Mouse (Mus musculus) thymus, adult 2 months (tissue): Measurements from ENCODE around the gene Stkld1. TPM values are rescaled to one million over a fixed set of nuclear protein-coding genes. Genes with fewer than 3 reads are reported as not detected.

Experiments used
- DNase-seq: peaks from one replicate; pipeline ENCODE4 v3.0.0; 2021
- H3K27ac ChIP-seq: fragments of 200-500 bp; 2 replicates; pipeline ENCODE4 v1.5.1; 2012; ENCODE audit warnings: low read length, control low read depth; ENCODE audit not compliant: control insufficient read depth, insufficient read depth
- H3K27me3 ChIP-seq: fragments of 200-500 bp; 2 replicates; pipeline ENCODE4 v1.6.1; 2012; ENCODE audit warnings: mild to moderate bottlenecking, low read length, moderate library complexity, mixed read lengths; ENCODE audit not compliant: control insufficient read depth, insufficient read depth
- H3K36me3 ChIP-seq: fragments of 200-500 bp; 2 replicates; pipeline ENCODE4 v1.6.1; 2012; ENCODE audit warnings: mild to moderate bottlenecking, low read length, moderate library complexity; ENCODE audit not compliant: control insufficient read depth, insufficient read depth
- H3K4me1 ChIP-seq: fragments of 200-500 bp; replicated peaks from 2 replicates; pipeline ENCODE4 v1.6.1; 2012; ENCODE audit warnings: low read length; ENCODE audit not compliant: control insufficient read depth, insufficient read depth
- H3K4me3 ChIP-seq: fragments of 200-500 bp; 2 replicates; pipeline ENCODE4 v1.5.1; 2012; ENCODE audit warnings: mild to moderate bottlenecking, low read length, control low read depth, moderate library complexity; ENCODE audit not compliant: control insufficient read depth, insufficient read depth
- CTCF ChIP-seq: fragments of 200-500 bp; IDR thresholded peaks from 2 replicates; pipeline ENCODE4 v1.5.1; 2012; ENCODE audit warnings: mild to moderate bottlenecking, control low read depth, low read length, moderate library complexity, borderline replicate concordance; ENCODE audit not compliant: control insufficient read depth, poor library complexity, insufficient read depth; ENCODE audit errors: extremely low read depth
- POLR2A ChIP-seq: fragments of 200-500 bp; IDR thresholded peaks from 2 replicates; pipeline ENCODE4 v1.6.1; 2012; ENCODE audit warnings: mild to moderate bottlenecking, low read length, control low read depth, moderate library complexity; ENCODE audit not compliant: control insufficient read depth, poor library complexity, insufficient read depth; ENCODE audit errors: extremely low read depth
- WGBS: fragments of 180-500 bp; shearing (Covaris S2); methylation state at CpG from one replicate; pipeline ENCODE4 v1.1.7; 2018; 5-methylcytosine and 5-hydroxymethylcytosine counted together
- polyA plus RNA-seq: library from polyadenylated mRNA; depleted of rRNA; stranded (reverse); fragments of >200 nt; gene quantifications from 2 replicates; pipeline ENCODE4 v1.2.3, GENCODE M21; 2012

Stkld1 gene
- polyA plus RNA-seq, 1 experiment, result 0.75 TPM

DNA sequence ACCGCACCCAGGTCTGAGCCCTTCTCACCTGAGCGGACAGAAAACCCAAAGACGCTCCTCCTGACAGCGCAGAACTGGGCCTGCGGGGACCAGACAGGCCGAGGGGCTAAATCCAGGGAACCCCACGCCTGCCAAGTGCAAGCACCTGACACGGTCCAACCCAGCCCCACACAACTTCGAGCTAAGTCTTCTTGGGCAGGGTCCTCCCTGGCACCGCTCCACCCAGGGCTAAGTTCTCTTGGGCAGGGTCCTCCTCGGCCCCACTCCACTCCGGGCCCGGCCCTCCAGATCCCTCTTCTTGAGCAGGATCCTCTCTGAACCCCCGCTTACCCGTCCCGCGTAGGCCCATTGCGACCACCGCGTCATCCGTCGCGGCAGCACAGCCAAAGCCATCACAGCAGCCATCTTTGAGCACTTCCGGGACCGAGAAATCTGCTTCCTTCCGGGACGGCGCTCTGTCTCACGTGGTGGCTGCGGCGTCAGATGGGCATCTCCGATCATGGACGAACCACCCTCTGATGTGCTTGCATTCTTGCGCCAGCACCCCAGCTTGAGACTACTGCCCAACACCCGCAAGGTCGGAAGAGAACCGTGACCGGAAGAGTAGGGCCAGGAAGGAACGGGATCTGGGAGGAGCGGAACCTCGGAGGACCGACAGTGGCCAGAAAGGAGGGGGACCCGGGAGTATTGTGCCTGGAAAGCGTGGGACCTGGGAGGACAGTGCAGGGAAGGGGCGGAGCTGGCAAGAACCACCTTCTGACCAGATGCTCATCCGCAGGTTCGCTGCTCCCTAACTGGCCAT, 17.7 kb upstream of the Stkld1 start, which contains the start of the genes Surf2 and Surf1:
TSS of gene Surf2 (plus strand) at position 441 of the 802 bp plus-strand sequence.
TSS of gene Surf1 (minus strand) at position 604 of the 802 bp plus-strand sequence.
- TF ChIP-seq POLR2A, result peak; percentile 49; the same call in 1 of the 2 replicates
- TF ChIP-seq CTCF, result no peak
- peak; percentile 71 for DNase-seq
- Histone ChIP-seq H3K27me3 (no peaks in the 10 kb centered on the region), H3K4me1 (peaks cover 34% of the 10 kb centered on the region), H3K27ac (no peak within 1 kb of the TSS), H3K36me3 (peaks cover 44% of the 10 kb centered on the region), H3K4me3 (peak within 1 kb of the TSS; percentile 86)
- WGBS, result 2% methylated on average over 47 of the region's 47 CpGs

DNA sequence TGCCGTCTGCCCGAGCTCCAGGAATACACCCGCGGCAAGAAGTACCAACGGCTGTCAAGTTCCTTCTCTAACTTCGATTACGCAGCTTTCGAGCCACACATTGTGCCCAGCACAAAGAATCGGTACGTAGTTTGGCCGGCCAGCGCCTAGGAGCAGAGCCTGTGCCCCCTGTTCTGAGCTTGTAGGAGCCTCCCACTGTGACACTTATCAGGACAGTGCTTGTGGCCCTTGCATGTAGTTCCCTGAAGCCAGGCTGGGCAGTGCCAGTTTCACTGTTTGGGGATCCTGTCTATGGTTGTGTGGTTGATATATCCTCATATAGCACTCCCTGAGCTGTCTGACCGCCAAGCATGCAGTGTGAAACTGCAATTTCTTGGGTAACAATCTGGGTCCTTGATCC, 17.1 kb upstream of the Stkld1 start:
- H3K27ac ChIP-seq, result no peak overlapping the region
- H3K4me1 ChIP-seq, result peaks cover 30% of the 10 kb centered on the region
- 4% methylated on average over 13 of the region's 13 CpGs for WGBS
- no peak for TF ChIP-seq CTCF
- no peak for TF ChIP-seq POLR2A
- peak overlapping the region; percentile 86 for H3K4me3 ChIP-seq
- H3K36me3 ChIP-seq, result peaks cover 50% of the 10 kb centered on the region
- no peak for DNase-seq
- H3K27me3 ChIP-seq, result no peaks in the 10 kb centered on the region

DNA sequence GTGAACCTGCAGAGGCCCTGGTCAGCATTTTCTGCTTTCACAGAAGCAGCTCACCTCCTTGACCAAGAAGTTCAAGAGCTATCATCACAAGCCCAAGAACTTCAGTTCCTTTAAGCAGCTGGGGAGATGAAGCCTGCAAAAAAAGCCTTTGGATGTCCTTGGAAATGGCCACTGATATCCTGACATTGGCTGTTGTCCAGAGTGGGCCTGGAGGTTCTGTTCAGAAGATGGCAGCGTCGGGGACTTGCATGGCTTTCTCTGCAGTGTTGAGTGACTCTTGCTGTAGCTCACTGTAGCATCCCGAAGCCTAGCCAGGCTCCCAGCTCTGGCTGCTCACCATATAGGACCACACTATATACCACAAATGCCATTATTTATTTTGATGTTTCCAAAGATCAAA, 14.2 kb upstream of the Stkld1 start:
- Histone ChIP-seq H3K36me3 (peaks cover 56% of the 10 kb centered on the region), H3K4me3 (no peak overlapping the region), H3K27me3 (no peaks in the 10 kb centered on the region), H3K4me1 (peaks cover 23% of the 10 kb centered on the region), H3K27ac (no peak overlapping the region)
- TF ChIP-seq CTCF (no peak), POLR2A (no peak)
- WGBS, result 94% methylated on average over 3 of the region's 3 CpGs
- no peak for DNase-seq

DNA sequence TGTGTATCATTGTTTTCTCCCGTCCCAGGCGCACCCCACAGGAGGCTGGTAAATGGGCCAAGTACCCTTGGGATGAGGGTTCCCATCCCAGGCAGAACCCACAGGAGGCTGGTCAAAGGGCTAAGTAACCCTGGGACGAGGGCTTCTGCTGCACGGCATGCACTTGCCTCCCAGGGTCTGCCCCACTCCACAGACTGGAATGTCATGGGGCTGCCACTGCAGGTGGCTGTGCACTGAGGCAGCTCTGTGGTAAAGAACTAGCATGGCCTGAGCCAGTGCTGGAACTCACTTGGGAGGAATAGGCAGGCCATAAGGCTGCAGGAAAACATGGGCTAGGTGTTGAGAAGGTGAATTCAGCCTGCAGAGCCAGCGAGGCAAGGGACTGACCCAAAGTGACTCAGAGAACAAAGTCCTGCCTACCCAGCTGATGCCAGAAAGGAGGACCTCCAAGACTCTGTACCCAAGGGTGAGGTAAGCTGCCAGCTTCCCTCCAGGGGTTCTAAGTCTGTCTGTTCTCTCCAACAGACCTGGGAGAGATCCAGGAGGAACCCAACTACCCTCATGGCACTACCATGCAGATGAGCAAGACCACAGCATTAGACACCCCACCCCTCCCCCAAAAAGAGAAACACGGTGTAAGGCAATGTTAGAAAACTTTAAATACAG, 13.5 kb upstream of the Stkld1 start:
- H3K36me3 ChIP-seq, result peaks cover 63% of the 10 kb centered on the region

DNA sequence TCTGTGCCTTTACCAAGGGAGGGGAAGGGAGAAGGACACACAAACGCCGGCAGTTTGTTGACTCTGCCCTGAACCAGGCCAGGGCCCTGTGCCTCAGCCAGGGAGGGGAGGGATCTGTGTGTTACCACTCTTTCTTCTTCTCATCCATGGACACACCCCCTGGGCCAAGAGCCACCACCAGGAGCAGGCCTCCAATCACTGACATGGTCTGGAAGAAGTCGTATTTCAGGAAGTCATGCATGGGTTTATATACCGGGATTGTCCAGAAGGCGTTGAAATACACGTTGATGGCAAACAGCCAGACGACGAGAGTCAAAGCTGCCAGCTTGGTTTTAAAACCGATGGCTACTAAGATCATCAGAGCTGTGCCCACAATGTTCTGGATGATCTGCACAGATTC, 12.1 kb upstream of the Stkld1 start:
- WGBS, result 88% methylated on average over 9 of the region's 9 CpGs
- Histone ChIP-seq H3K4me1 (peaks cover 12% of the 10 kb centered on the region), H3K27ac (no peak overlapping the region), H3K4me3 (no peak overlapping the region), H3K36me3 (peaks cover 77% of the 10 kb centered on the region), H3K27me3 (no peaks in the 10 kb centered on the region)
- DNase-seq, result no peak
- TF ChIP-seq POLR2A, result no peak
- TF ChIP-seq CTCF, result no peak

More for the DNA sequence above, 13.5 kb upstream of the Stkld1 start:
- Histone ChIP-seq H3K27ac (no peak overlapping the region), H3K4me3 (no peak overlapping the region), H3K4me1 (peaks cover 20% of the 10 kb centered on the region), H3K27me3 (no peaks in the 10 kb centered on the region)
- 97% methylated on average over 6 of the region's 6 CpGs for WGBS
- DNase-seq, result no peak
- TF ChIP-seq POLR2A (no peak), CTCF (no peak)

DNA sequence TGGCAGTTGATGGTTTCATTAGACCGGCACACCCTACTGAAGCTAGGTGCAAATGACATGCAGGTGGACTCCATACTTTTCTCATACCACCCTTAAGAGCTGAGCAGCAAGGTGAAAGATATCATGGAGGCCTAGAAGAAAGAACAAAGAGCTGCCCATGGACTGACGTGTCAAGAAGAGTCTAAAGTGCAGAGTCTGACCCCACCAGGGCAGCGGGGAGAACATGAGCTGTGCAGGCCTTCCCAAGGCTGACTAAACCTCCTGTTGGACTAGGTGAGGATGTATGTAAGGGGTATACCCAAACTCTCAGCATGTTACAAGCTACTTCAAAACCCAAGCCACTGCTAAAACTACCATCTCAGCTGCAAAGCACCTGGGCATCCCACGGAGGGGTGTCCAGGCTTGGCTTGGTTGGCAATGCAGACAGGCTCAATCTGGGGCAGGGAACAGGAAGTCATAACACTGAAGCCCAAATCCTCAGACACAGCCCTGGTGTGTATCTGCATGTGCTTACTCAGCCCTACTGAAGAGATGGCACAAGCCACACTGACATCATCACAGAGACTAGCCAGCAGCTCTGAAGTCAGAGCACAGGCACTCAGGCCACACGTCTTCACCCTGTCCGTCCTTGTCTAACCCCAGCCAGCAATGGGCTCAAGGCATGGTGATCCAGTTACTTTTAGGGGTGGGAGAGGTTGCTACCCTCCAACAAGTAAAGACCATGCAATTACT, 5.9 kb upstream of the Stkld1 start:
- H3K36me3 ChIP-seq, result peaks cover 42% of the 10 kb centered on the region
- no peak overlapping the region for H3K27ac ChIP-seq
- H3K4me1 ChIP-seq, result peaks cover 14% of the 10 kb centered on the region
- DNase-seq, result no peak
- no peaks in the 10 kb centered on the region for H3K27me3 ChIP-seq
- no peak overlapping the region for H3K4me3 ChIP-seq
- WGBS, result 93% methylated on average over 6 of the region's 6 CpGs
- TF ChIP-seq CTCF, result no peak
- no peak for TF ChIP-seq POLR2A

DNA sequence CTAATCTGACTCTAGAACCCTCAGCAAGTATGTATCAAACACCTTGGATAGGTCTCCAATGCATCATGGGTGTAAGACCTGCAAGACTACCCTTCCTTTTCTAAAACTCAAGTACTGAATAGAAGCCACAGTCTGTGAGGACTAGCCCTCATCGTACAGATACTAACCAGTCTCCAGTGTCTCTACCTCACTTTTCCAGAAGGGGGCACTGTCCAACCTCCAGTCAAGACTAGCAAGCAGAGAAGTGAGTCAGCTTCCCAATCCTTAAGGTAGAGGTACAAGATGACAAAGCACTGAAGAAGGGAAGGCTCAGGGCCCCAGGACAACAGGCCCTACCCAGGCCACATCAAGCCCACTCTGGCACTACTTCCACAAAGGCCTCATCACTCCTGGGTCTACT, 3.5 kb upstream of the Stkld1 start:
- Histone ChIP-seq H3K27ac (no peak overlapping the region), H3K4me3 (no peak overlapping the region), H3K4me1 (peaks cover 29% of the 10 kb centered on the region), H3K27me3 (no peaks in the 10 kb centered on the region), H3K36me3 (peaks cover 17% of the 10 kb centered on the region)
- DNase-seq, result peak; percentile 79
- TF ChIP-seq CTCF (no peak), POLR2A (no peak)
- 17% methylated on average over 1 of the region's 1 CpGs for WGBS
